Mouse (Mus musculus): ENCODE data around the gene H2al1g. TPM values are rescaled to one million over a fixed set of nuclear protein-coding genes. Genes with fewer than 3 reads are reported as not detected.

H2al1g gene
- polyA plus RNA-seq, 1 experiment from 2014 or later: not detected

DNA sequence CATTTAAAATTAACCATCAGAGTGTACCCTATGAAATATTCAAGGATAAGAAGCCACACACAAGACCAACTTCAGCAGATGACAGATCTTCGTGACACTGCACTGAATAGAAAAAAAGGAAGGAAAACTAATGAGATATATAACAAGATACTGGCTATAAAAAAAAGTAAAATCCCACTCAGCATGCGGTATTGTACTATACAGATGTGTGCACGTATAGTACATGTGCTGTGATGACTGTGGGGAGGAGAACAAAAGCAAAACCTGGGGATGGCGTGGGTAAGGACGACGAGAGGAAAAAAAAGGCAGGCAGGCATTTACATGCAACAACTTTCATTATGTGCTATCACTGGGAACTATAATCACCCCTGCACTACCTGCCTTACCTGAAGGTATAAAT is 42.8 kb downstream of the H2al1g start:
- Histone ChIP-seq H3K4me3 (ENCODE audit: low read depth, low read length) (no peak overlapping the region), H3K9ac (ENCODE audit: low read depth, low read length) (no peak overlapping the region), H3K4me1 (ENCODE audit: control insufficient read depth, insufficient read depth, low read length) (no peaks in the 10 kb centered on the region; the same call in 1 of the 2 replicates), H3K4me2 (ENCODE audit: low read length) (no peak overlapping the region), H3K36me3 (ENCODE audit: control insufficient read depth, insufficient read depth, low read length) (no peaks in the 10 kb centered on the region), H3K27me3 (ENCODE audit: control insufficient read depth, insufficient read depth, low read depth, low read length) (no peaks in the 10 kb centered on the region), H3K9me3 (replicated peaks; ENCODE audit: control insufficient read depth, low read length, poor library complexity, severe bottlenecking) (no peaks in the 10 kb centered on the region), H3K27ac (ENCODE audit: low read length) (no peak overlapping the region)
- ATAC-seq: no peak
- WGBS: 77% methylated on average over 6 of the region's 6 CpGs

GRCm38 (mm10) chrX:11361261-11361660 is 43.2 kb downstream of the H2al1g start:
- WGBS: 95% methylated on average over 2 of the region's 2 CpGs
- ATAC-seq: no peak
- no peak overlapping the region for H3K4me3 ChIP-seq (ENCODE audit: low read depth, low read length)
- H3K4me2 ChIP-seq (ENCODE audit: low read length): no peak overlapping the region
- no peaks in the 10 kb centered on the region for H3K9me3 ChIP-seq (replicated peaks; ENCODE audit: control insufficient read depth, low read length, poor library complexity, severe bottlenecking)
- H3K36me3 ChIP-seq (ENCODE audit: control insufficient read depth, insufficient read depth, low read length): no peaks in the 10 kb centered on the region
- H3K27ac ChIP-seq (ENCODE audit: low read length): no peak overlapping the region
- H3K27me3 ChIP-seq (ENCODE audit: control insufficient read depth, insufficient read depth, low read depth, low read length): no peaks in the 10 kb centered on the region
- H3K4me1 ChIP-seq (ENCODE audit: control insufficient read depth, insufficient read depth, low read length): no peaks in the 10 kb centered on the region; the same call in 1 of the 2 replicates
- H3K9ac ChIP-seq (ENCODE audit: low read depth, low read length): no peak overlapping the region

DNA sequence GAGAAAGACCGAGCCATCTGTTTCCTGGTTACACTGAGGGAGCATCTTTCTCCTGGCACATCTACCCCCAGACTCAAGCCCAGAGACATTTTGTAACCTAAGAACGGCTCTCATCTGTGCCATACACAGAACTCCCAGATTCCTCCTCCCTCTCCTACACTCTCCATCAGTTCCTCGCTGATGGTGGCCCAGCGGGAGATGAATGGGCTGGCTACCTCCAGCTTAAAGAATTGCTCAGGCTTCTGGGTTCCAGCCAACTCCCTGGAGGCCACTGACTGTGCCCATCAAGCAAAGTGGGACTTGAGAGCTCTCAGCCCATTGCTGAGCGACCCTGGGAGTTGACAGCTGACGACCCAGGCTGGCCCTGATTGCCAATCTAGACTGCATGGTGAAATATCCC is 45.8 kb downstream of the H2al1g start:
- no peak overlapping the region for H3K27ac ChIP-seq (ENCODE audit: low read length)
- H3K27me3 ChIP-seq (ENCODE audit: control insufficient read depth, insufficient read depth, low read depth, low read length): no peaks in the 10 kb centered on the region
- no peaks in the 10 kb centered on the region; the same call in 1 of the 2 replicates for H3K4me1 ChIP-seq (ENCODE audit: control insufficient read depth, insufficient read depth, low read length)
- no peaks in the 10 kb centered on the region for H3K9me3 ChIP-seq (replicated peaks; ENCODE audit: control insufficient read depth, low read length, poor library complexity, severe bottlenecking)
- no peak overlapping the region for H3K4me3 ChIP-seq (ENCODE audit: low read depth, low read length)
- ATAC-seq: no peak
- WGBS: 36% methylated on average over 6 of the region's 6 CpGs
- H3K9ac ChIP-seq (ENCODE audit: low read depth, low read length): no peak overlapping the region
- no peak overlapping the region for H3K4me2 ChIP-seq (ENCODE audit: low read length)
- H3K36me3 ChIP-seq (ENCODE audit: control insufficient read depth, insufficient read depth, low read length): no peaks in the 10 kb centered on the region

DNA sequence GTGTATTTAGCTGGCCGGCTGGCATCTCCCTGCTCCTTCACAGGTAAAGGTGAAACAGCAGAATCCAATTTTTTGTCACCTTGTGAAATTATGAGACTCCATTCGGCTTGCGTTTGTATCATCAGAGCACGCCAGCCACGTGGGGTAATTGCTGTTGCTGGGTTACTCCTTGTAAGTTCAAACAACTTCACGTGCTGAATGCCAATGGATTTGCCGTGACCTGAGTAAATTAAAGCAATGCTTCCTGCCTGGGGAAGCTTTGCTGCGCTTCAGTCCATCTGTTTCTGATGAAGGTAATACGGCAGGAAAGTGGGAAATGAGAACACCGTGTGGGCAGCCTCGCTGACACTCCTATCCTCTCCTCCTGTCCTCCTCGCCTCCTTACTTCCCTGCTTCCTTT is 47.1 kb downstream of the H2al1g start:
- no peak for ATAC-seq
- Histone ChIP-seq H3K4me3 (ENCODE audit: low read depth, low read length) (no peak overlapping the region), H3K27me3 (ENCODE audit: control insufficient read depth, insufficient read depth, low read depth, low read length) (no peaks in the 10 kb centered on the region), H3K27ac (ENCODE audit: low read length) (no peak overlapping the region), H3K9ac (ENCODE audit: low read depth, low read length) (no peak overlapping the region), H3K36me3 (ENCODE audit: control insufficient read depth, insufficient read depth, low read length) (no peaks in the 10 kb centered on the region), H3K4me2 (ENCODE audit: low read length) (no peak overlapping the region), H3K4me1 (ENCODE audit: control insufficient read depth, insufficient read depth, low read length) (no peaks in the 10 kb centered on the region; the same call in 1 of the 2 replicates), H3K9me3 (replicated peaks; ENCODE audit: control insufficient read depth, low read length, poor library complexity, severe bottlenecking) (no peaks in the 10 kb centered on the region)
- 45% methylated on average over 12 of the region's 12 CpGs for WGBS

Other genes starting within 250 kb of the H2al1g start
- gene H2al1a, start 19.0 kb upstream of the H2al1g start, polyA plus RNA-seq (2015; fragmentation: Nextera tagmentation; extraction: Ambion mirVana): not detected in 2 replicates
- gene H2al1b, start 15.8 kb upstream of the H2al1g start, polyA plus RNA-seq (2015; fragmentation: Nextera tagmentation; extraction: Ambion mirVana): not detected in 2 replicates
- not detected in 2 replicates for gene H2al1c, start 12.6 kb upstream of the H2al1g start, polyA plus RNA-seq (2015; fragmentation: Nextera tagmentation; extraction: Ambion mirVana)
- not detected in 2 replicates for gene H2al1d, start 9.4 kb upstream of the H2al1g start, polyA plus RNA-seq (2015; fragmentation: Nextera tagmentation; extraction: Ambion mirVana)
- gene H2al1e, start 6.3 kb upstream of the H2al1g start, polyA plus RNA-seq (2015; fragmentation: Nextera tagmentation; extraction: Ambion mirVana): not detected in 2 replicates
- gene H2al1f, start 3.1 kb upstream of the H2al1g start, polyA plus RNA-seq (2015; fragmentation: Nextera tagmentation; extraction: Ambion mirVana): not detected in 2 replicates
- gene H2al1h, start 3.2 kb downstream of the H2al1g start, polyA plus RNA-seq (2015; fragmentation: Nextera tagmentation; extraction: Ambion mirVana): not detected in 2 replicates
- not detected in 2 replicates for gene H2al1i, start 6.4 kb downstream of the H2al1g start, polyA plus RNA-seq (2015; fragmentation: Nextera tagmentation; extraction: Ambion mirVana)
- not detected in 2 replicates for gene H2al1j, start 9.6 kb downstream of the H2al1g start, polyA plus RNA-seq (2015; fragmentation: Nextera tagmentation; extraction: Ambion mirVana)

All from midbrain, embryonic 16.5 days (tissue).